Mouse (Mus musculus) monocyte, adult 5-6 weeks (primary cell): Measurements from ENCODE around the gene Sox9. TPM values are rescaled to one million over a fixed set of nuclear protein-coding genes. Genes with fewer than 3 reads are reported as not detected.

Experiments
- ATAC-seq: fragments of 153-309, 156-312 bp; replicated peaks from 2 replicates; pipeline ENCODE4 v1.8.0; 2017; ENCODE audit warnings: mild to moderate bottlenecking; ENCODE audit not compliant: low TSS enrichment, insufficient number of reproducible peaks, severe bottlenecking, poor library complexity, low FRiP score
- total RNA-seq: library from RNA; stranded (forward); fragments of 200-1000, 200-491, 200-594 nt; gene quantifications from 3 replicates; pipeline ENCODE4 v1.2.3, GENCODE M21; 2017

Gene Sox9
- total RNA-seq, 1 experiment from 2014 or later = not detected

- ATAC-seq = no peak
Observed at GRCm38 (mm10) chr11:112788296-112788695, 6.3 kb downstream of the Sox9 start.

GRCm38 (mm10) chr11:112796379-112796778 lies 14.4 kb downstream of the Sox9 start:
- no peak for ATAC-seq

- no peak for ATAC-seq
Observed at GRCm38 (mm10) chr11:112798831-112799382, 16.9 kb downstream of the Sox9 start.

- ATAC-seq = no peak
Observed at GRCm38 (mm10) chr11:112801189-112801818, 19.3 kb downstream of the Sox9 start.

- no peak for ATAC-seq
Observed at GRCm38 (mm10) chr11:112807838-112808506, 25.9 kb downstream of the Sox9 start.

GRCm38 (mm10) chr11:112810447-112811151 lies 28.6 kb downstream of the Sox9 start:
- no peak for ATAC-seq

- no peak for ATAC-seq
Observed at GRCm38 (mm10) chr11:112811152-112811871, 29.3 kb downstream of the Sox9 start.

GRCm38 (mm10) chr11:112817829-112818650 lies 36.0 kb downstream of the Sox9 start:
- no peak for ATAC-seq

- no peak for ATAC-seq
Observed at GRCm38 (mm10) chr11:112818651-112819270, 36.7 kb downstream of the Sox9 start.

- no peak for ATAC-seq
Observed at GRCm38 (mm10) chr11:112821536-112821935, 39.5 kb downstream of the Sox9 start.

GRCm38 (mm10) chr11:112824146-112824545 lies 42.1 kb downstream of the Sox9 start:
- no peak for ATAC-seq

- no peak for ATAC-seq
Observed at GRCm38 (mm10) chr11:112826193-112827043, 44.4 kb downstream of the Sox9 start.

- ATAC-seq = no peak
Observed at GRCm38 (mm10) chr11:112827044-112827347, 45.0 kb downstream of the Sox9 start.

- no peak for ATAC-seq
Observed at GRCm38 (mm10) chr11:112828553-112829287, 46.7 kb downstream of the Sox9 start.

- ATAC-seq = no peak
Observed at GRCm38 (mm10) chr11:112834245-112835005, 52.4 kb downstream of the Sox9 start.
